Mouse (Mus musculus) embryo, embryonic 10 days (tissue): ENCODE measurements at regions not wholly inside any gene's neighbourhood (a gene's known extent, or its start where the extent isn't known, plus 50 kb on each side); places are given as distances from the start of the nearest gene placed in this dataset.
A peak's percentile ranks its signal among the peaks of the same experiment; 100 is the strongest.

Experiments
- DNase-seq: peaks from one replicate; pipeline ENCODE4 v3.0.0-alpha.2; 2015; ENCODE audit warnings: low spot score

DNA sequence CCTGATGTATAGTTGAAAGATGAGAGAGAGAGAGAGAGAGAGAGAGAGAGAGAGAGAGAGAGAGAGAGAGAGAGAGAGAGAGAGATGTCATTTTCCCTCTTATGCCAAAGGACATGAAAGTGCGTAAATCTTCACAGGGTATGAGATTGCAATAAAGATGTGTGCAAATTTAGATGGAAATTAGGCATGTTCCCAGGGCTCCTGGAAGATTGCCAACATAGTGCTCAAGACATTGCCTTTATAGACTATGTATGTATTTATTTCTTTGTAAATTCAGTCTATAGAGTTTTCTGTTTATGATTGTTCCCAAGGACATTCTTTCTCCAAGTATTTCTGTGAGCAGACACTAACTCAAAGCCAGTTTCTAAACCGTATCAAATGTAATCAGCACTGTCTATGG, 376.5 kb upstream of the Zeb2 start:
- no peak for DNase-seq

GRCm38 (mm10) chr2:45486530-45486929, 369.3 kb upstream of the Zeb2 start:
- no peak for DNase-seq

DNA sequence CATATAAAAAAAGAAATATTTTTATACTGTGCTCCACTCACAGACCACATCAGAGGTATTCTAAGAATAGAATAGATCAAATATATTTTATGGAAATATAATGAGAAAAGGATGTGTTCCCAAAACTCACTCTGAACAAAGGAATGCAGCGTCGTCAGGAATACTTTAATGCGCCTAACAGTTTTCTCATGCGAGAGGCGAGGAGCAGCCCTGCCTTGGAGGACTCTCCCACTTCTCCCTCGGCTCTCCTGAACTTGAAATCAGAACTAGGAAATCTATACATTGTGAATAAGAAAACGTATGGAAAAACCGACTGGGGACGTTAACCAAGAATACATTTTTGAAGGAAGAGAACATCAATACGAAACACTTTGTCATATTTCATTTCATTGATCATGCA, 368.3 kb upstream of the Zeb2 start:
- DNase-seq = no peak

DNA sequence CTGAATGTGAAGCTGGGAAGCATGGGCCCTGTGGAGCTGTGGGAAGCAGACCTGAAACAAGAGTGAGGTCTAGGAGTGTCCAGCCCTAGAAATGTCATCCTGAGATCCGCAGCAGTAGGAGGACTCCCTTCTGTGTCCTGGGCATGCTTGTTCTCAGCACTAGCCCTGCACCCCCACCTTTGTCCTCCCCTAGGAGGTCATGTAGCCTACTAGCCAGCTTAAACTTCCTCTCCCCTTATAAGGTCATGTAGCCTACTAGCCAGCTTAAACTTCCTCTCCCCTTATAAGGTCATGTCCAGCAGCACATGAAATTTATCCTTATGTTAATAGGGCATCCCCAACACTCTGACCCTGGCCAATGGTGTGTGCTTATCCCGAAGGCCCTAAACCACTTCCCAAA, 363.5 kb upstream of the Zeb2 start:
- DNase-seq = no peak

DNA sequence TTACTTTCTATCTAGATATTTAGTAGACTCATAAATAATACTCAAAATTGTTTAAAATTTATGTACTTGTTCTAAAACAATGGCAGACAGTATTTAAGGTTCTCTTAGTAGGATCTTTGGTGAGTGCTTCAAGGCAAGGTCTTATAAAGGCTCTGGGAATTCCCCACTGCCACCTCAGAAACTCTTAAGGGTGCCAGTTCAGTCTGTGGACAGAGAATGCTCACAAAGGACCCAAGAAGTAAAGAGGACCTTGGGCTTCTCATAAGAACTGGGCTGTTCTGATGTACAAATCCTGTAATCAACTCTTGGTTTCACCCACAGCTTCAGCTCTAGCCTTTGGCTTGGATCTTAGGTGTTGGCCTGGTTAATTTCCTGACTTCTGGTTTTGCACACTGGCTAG, 358.8 kb upstream of the Zeb2 start:
- DNase-seq = no peak

DNA sequence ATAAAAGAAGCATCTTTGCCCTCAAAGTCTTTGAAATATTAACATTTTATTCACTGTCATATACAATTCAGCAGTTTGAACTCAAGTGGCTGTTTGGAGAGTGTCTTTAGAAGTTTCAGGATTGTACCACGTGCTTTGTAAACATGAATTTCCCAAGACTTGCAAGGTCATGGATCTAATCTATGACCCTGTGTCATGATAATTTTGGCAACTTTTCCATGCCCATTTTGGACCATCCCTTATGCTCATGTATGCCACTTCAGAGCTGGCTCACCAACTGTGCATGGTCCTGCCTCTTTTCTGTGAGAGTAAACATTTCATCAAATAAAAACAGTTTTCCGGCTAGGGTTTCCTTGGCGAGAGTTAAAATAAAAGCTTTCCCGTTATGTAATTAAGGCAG, 347.1 kb upstream of the Zeb2 start:
- DNase-seq = no peak

DNA sequence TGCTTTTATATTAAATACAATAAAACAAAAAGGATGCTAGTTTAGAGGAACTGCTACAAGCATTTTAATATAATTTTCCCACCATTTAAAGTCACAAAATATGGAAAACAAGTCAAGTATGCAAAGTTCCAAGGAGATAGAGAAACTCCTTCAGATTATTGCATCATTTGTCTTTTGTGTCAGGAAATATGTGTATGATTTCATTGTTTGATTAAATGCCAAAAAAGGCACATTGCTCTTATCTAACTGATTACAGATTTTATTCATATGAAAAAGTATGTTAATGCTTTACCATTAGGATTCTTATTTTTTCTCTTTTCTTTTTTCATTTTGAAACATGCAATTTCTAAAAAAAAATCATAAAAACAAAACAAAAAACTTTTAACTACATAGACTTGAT, 342.2 kb upstream of the Zeb2 start:
- no peak for DNase-seq

DNA sequence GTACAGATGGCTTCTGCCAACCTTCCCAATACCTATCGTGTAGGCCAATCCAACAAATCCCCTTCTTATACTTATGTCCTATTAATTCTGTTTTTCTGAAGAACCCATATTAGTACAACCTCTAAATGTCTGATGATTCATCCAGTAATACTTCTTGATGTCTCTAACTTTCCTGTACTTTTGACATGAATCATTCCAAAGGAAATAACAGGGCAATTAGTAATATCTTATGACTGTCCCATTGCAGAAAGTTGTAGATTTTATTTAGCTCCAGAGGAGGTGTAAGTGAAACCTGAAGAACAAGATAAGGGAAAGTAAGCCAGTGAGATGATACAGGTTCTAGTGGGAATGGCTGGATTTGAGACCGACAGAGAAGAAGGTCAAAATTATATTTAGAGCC, 337.6 kb upstream of the Zeb2 start:
- no peak for DNase-seq

GRCm38 (mm10) chr2:45439146-45439545, 322.0 kb upstream of the Zeb2 start:
- no peak for DNase-seq

- DNase-seq = no peak
Observed at GRCm38 (mm10) chr2:45438739-45439138, 321.5 kb upstream of the Zeb2 start.

DNA sequence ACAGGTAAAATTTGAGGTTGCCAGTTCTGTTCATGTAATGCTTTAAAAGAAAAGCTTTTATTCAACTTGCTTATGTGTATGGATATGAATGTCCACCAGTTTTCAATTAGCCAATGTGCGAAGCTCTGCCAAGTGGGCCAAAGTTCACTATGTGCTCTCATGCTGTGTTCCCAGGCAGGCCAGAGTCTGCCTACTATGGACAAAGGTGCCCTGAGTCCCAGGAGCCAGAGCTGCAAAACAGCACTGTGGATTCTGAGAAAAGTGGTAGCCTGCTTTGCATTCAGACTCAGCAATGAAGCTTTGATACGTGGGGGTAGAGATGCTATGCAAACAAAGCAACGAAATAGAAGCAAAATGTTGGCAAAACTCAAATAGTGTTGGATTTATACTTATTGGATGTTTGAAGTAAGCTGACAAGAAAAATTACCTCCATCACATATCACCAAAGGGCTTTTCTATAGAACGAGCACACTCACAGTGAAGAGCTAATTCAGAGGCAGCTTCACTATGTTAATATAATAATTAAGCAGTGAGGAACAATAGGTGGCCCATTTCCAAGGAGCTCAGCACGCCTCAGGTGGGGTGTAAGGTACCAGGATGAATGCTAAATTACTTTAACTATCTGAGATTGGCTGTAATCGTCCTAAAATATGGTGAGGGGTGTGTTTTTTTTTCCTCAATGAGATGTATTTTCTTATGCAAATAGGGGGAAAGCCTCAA, 318.2 kb upstream of the Zeb2 start:
- DNase-seq = no peak

- DNase-seq = no peak
Observed at GRCm38 (mm10) chr2:45434789-45435188, 317.6 kb upstream of the Zeb2 start.

GRCm38 (mm10) chr2:45434169-45434568, 317.0 kb upstream of the Zeb2 start:
- no peak for DNase-seq

DNA sequence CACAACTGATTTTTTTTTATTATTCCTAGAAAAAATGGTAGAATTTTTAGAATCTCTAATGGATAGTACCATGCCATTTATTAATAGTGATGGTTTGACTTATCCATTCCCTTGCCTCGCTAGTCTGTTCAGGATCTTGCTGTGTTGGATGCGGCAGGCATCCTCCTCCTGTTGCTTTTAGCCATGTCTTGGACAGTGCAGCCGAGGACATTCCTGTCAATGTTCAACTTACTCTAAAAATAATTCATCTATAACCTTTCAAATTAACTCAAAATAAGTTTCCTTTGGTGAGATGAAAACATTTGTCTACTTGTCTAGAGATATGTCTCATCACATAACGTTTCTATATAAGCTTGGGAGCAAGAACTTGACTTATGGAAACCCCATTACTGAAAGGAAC, 314.2 kb upstream of the Zeb2 start:
- DNase-seq = no peak

GRCm38 (mm10) chr2:45421774-45422173, 304.6 kb upstream of the Zeb2 start:
- no peak for DNase-seq

- DNase-seq = no peak
Observed at GRCm38 (mm10) chr2:45408136-45408535, 290.9 kb upstream of the Zeb2 start.

- peak; percentile 12 for DNase-seq
Observed at GRCm38 (mm10) chr2:45389902-45390492, 272.8 kb upstream of the Zeb2 start.

DNA sequence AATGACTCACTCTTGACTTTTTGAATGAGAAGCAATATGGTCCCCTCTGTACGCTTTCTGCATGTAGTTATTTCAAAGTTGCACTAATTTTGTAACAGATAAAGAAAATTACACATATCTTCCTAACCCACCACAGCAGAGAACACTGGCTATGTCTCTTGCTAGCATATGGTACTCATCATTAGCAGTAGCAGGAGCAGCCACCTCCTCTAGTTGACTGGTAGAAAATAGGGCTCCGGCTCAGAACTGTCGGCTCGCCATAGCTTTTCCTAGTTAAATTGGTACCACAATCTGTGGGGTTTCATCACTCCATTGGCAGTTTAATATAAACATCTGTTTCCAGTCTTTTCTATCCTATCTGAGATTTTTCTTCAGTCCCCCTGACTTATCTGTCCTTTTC, 254.1 kb upstream of the Zeb2 start:
- DNase-seq = no peak

DNA sequence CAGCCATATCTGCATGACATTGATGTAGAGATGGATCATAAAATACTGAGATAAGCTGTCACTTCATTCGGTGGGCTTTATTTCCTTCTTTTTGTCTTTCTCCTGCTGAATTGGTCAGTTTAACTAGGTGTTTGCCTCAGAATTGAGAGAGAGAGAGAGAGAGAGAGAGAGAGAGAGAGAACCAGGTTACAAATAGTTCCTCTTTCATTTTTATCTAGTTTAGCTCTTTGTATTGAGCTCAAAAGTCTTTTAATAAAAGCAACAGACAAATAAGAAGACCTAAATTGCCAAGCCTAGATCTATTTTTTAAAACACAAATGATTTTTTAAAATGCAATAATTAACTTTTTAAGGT, 253.4 kb upstream of the Zeb2 start:
- DNase-seq = no peak

- no peak for DNase-seq
Observed at GRCm38 (mm10) chr2:45369914-45370614, 252.9 kb upstream of the Zeb2 start.

GRCm38 (mm10) chr2:45369432-45369831, 252.2 kb upstream of the Zeb2 start:
- DNase-seq = no peak

GRCm38 (mm10) chr2:45367436-45368193, 250.4 kb upstream of the Zeb2 start:
- DNase-seq = no peak

DNA sequence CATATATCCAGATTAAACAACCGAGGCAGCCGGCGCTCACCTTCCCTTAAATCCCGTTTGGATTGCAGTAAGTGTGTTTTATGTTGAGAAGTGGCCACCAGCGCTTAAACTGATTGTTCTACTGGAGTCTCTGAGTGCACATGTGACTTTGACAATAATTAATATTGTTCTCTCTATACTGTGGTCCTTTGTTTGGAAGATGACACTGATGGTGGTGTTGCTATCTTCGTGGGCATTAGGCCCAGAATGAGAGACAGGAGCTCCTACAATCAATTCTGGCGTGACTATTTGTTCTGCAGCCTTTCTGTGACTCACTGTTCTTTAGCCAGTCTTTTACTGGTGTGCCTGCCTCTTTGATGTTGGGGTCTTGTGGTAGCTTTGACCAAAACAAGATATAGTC, 240.1 kb upstream of the Zeb2 start:
- DNase-seq = no peak
